Mouse (Mus musculus): ENCODE measurements around the gene Pcbp2.

Pcbp2 gene

GRCm38 (mm10) chr15:102506864-102507263 lies 36.5 kb downstream of the Pcbp2 start:
- no peak for DNase-seq (ENCODE audit: low spot score in 2 of 2)

GRCm38 (mm10) chr15:102507561-102507960 lies 37.2 kb downstream of the Pcbp2 start:
- no peak for DNase-seq (ENCODE audit: low spot score in 2 of 2)

DNA sequence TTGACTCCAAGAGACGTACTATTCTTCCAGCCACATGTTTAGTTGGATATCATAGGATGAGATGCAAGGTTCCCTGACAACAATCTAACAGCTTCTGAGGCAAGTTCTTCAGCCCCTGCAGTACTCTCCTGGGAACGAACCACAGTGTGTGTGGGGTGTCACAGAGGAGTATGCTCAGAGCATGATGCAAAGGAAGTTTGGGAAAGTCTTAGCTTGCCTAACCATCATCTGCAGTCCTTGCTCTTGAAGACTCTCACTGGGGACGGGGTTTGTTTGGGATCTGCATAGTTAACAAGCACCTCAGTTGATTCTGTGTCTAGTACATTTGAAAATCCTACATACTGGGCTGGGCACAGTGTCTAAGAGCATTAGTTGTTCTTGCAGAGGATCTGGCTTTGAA lies 38.0 kb downstream of the Pcbp2 start:
- DNase-seq (ENCODE audit: low spot score in 2 of 2), result no peak

DNA sequence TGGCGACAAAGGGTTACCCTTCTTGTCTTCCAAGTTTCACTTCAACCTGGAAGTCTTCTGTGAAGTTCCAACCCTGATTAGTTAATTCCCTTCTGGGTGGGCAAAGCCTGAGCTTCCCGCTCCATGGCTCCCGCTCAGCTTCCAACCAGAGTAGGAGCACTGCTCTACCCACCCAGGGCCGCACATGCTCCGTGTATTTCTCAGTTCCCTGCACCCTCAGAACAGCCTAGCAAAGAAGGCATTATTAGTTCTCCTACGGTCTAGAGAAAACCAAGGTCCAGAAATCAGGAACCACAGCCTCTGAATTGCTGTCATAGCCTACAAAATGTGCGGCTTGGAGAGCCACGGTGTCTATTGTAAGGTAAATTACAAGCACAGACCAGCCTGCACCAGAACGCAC lies 39.8 kb downstream of the Pcbp2 start:
- DNase-seq (ENCODE audit: low spot score in 2 of 2), result no peak

- DNase-seq (ENCODE audit: low spot score in 2 of 2), result peak; percentile 86 to 90
These were observed 40.4 kb downstream of the Pcbp2 start for GRCm38 (mm10) chr15:102510590-102511284.

DNA sequence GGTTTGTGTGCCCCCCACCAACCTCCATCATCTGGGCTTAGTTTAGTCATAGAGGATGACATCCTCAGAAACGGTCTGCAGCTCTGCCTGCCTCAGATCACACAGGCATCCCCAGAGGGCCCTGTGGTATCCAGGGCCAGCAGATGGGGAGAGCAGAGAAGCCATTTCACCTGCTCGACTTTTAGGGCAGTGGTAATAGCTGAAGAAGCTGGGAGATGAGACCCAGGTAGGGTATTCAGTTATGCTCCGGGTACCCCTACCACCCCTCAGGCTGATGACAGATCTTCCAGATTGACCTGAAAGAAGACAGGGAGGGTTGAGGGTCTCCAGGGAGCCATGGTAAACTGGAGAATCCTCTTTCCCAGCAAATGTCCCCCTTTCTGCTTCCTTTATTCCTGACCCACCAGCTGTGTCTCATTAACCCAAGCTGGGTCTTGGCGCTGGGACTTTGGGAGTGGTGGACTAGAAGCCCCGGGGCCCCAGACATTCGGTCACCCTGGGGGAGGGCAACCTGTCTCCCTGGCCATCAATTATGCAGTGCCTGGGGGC lies 41.0 kb downstream of the Pcbp2 start:
- no peak for DNase-seq (ENCODE audit: low spot score in 2 of 2)

DNA sequence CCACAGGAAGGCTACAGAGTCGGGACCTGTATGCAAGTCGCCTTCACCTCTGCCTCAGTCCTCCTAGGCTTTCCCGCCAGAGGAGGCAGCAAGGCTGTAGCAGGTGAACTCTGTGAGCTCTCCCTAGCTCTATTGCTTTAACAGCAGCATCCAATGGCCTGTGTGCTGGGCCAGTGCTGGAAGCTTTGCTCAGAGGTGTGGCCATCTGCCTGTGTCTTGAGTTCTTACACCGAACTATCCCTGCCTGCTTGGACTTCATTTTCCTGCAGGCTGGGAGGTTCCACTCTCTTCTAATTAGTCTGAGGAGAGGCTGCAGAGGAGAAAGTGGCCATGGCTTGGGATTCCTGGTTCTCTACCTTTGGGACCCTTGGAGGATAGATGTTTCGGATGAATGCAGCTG lies 41.7 kb downstream of the Pcbp2 start:
- DNase-seq (ENCODE audit: low spot score in 2 of 2), result no peak

DNA sequence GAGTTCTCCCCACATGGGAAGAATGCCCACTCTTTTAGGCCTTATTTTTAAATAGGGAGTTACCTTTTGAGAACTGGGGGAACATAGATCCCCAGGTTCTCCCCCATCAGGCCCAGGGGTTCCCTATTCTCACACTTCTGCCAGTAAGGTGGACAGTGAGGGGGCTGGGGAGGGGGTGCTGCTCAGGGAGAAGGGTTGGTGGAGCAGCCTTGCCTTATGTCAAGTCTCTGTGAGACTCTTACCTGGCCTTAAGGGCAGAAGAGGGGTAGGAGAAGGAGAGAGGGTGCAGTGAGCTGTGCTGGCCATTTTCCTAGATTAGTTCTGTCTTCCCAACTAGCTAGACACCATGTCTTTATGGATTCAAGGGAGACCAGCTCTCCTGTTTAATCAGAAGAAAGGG lies 42.1 kb downstream of the Pcbp2 start:
- DNase-seq (ENCODE audit: low spot score in 2 of 2), result no peak

DNA sequence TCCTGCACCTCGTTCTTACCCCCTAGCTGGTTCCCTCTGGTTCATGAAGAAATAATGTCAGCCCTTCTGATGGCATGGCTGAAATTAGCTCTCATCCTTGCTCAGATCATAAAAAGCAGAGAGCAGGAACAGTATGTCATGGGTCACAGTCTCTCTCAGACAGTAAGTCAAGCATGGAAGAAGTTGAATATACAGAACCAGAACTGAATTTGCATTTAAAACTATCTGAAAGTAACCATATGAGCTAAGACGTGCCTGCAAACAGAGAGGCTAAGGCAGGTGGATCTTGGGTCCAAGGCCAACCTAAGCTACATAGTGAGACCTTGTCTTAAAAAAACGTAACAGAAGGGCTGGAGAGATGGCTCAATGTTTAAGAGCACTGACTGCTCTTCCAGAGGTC lies 42.7 kb downstream of the Pcbp2 start:
- no peak for DNase-seq (ENCODE audit: low spot score in 2 of 2)

- DNase-seq (ENCODE audit: low spot score in 2 of 2), result no peak
These were observed 44.9 kb downstream of the Pcbp2 start for GRCm38 (mm10) chr15:102515261-102515660.

- DNase-seq (ENCODE audit: low spot score in 2 of 2), result no peak
These were observed 45.5 kb downstream of the Pcbp2 start for GRCm38 (mm10) chr15:102515791-102516190.

DNA sequence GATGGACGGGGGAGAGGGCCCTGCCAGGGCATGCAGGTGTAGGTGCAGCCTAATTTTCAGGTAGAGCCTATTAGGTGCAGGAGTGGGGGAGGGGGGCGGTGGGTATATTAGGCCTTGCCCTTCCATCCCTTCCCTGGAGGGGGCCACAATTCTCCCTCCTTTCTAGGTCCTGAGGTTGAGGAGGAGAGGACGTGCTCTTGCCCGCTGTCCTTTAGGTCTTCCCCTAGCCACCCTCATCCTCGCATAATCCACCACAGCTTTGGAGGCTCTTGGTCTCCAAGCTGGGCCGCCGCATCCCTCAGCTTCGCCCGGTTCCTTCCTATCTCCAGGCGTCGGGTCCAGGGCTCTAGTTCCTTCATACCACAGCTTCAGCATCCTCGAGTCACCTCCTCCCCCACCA lies 46.0 kb downstream of the Pcbp2 start:
- no peak for DNase-seq (ENCODE audit: low spot score in 2 of 2)

GRCm38 (mm10) chr15:102516728-102517404 lies 46.5 kb downstream of the Pcbp2 start, which contains the start of gene Map3k12:
Gene Map3k12 (minus strand): TSS chr15:102517064.
- peak; percentile 61 to 70 for DNase-seq (ENCODE audit: low spot score in 2 of 2)

DNA sequence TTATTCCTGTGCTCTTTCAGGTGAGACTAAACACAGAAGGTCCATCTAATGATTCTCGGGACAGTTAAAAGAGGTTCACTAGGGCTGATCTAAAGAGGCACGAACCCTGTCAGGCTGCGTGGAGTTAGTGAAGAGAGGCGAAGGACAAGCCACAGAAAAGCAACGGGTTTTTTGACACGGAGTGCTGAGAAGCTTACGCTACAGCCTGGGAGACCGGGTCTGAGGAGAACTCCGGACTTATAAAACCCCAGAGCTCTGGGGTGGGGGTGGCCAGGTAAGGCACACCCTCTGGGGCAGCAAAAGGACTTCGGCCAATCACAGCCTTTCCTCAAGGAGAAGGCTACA lies 47.3 kb downstream of the Pcbp2 start:
- DNase-seq (ENCODE audit: low spot score in 2 of 2), result no peak

- peak; percentile 99 to 100 for DNase-seq (ENCODE audit: low spot score in 2 of 2)
These were observed 47.9 kb downstream of the Pcbp2 start, which contains the start of gene Tarbp2 for GRCm38 (mm10) chr15:102517976-102518858. Gene Tarbp2 (plus strand): TSS chr15:102518192.

DNA sequence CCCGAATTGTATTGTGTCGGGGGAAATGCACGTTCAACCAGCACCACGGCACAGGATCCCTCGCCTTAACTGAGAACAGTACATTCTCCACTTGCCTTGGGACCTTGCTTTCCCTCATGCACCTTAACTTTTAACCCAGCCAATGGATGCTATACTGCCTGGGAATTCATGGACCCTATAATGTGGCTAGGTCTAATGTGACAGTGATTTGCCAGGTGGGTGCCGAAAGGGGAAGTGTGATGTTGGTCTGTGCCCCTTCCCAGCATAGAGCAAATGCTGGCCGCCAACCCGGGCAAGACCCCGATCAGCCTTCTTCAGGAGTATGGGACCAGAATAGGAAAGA lies 48.5 kb downstream of the Pcbp2 start:
- no peak for DNase-seq (ENCODE audit: low spot score in 2 of 2)

GRCm38 (mm10) chr15:102519211-102520141 lies 49.1 kb downstream of the Pcbp2 start:
- DNase-seq (ENCODE audit: low spot score in 2 of 2), result no peak

DNA sequence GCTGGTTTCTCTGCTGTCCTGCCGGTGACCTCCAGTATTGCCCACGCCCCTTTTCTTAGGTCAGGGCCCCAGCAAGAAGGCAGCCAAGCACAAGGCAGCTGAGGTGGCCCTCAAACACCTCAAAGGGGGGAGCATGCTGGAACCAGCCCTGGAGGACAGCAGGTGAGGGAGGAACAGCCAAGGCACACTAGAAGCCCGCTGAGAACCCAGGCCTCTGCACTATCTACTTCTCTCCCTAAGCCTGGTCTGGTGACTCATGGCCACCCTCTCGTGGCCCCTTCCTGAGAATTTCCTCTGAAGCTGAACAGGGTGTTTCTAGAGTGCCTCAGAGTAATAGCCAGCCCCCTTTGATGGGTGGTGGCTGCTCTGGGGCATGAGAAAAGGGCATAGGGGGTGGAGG lies 50.1 kb downstream of the Pcbp2 start:
- no peak for DNase-seq (ENCODE audit: low spot score in 2 of 2)

DNA sequence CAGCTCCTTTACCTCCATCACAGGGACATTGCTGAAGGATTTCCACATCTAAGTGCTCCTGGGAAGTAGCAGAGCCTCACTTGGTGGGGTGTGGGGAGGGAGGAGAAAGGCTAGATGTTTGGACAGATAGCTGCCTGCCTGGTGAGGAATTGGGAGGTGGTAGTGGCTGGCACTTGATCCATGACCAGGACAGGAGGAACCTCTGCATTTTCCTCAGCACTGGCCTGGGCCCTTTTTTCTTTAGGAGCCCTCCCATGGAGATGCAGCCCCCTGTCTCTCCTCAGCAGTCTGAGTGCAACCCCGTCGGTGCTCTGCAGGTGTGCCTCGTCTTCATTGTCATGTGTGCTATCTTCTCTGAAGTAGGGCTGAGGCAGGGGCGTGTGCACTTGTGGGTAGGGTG lies 51.1 kb downstream of the Pcbp2 start:
- DNase-seq (ENCODE audit: low spot score in 2 of 2), result no peak

DNA sequence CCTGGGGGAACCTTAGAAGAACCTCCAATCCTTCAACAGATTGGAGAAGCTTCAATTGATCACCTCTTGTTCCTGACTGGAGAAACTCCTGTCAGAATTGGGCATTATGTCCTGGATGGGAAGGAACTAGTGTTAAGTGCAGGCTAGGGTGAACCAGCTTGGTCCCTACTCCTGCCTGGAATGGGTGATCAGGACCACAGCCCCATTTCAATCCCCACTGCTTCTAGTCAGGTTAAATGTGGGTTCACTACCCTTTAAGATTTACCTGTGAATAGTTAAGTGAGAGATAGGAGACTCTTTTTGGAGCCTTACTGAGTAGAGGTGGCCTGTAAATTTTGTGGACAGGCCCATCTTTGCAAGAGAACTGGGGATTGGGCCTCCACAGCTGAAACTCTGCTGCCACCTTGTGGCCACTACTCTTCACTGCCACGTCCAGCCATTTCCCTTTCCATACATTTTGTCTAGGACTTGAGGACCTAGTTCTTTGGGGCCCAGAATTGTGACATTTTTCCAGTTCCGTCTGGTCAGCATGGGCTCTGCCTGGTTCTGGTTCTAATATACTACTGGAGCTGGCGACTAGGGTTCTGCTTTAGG lies 54.6 kb downstream of the Pcbp2 start, which contains the start of gene Npff:
TSS of gene Npff (minus strand) at position 51 of the 594 bp plus-strand sequence.
- peak; percentile 57 to 77 for DNase-seq (ENCODE audit: low spot score in 2 of 2)

All from urinary bladder, postnatal 4 days (tissue).